Mouse (Mus musculus) kidney, adult 2 months (tissue): Measurements from ENCODE around the gene Kcna7.

Source experiments
- CTCF ChIP-seq: fragments of 200-500 bp; conservative IDR thresholded peaks from 2 replicates; pipeline ENCODE4 v1.5.1; 2011; ENCODE audit warnings: low read depth, mild to moderate bottlenecking, control low read depth, low read length, moderate library complexity, mixed read lengths; ENCODE audit not compliant: insufficient read depth, insufficient read length
- POLR2A ChIP-seq: fragments of 200-500 bp; IDR thresholded peaks from one replicate; pipeline ENCODE4 v1.6.1; 2011; ENCODE audit warnings: low read depth, low read length, control low read depth

DNA sequence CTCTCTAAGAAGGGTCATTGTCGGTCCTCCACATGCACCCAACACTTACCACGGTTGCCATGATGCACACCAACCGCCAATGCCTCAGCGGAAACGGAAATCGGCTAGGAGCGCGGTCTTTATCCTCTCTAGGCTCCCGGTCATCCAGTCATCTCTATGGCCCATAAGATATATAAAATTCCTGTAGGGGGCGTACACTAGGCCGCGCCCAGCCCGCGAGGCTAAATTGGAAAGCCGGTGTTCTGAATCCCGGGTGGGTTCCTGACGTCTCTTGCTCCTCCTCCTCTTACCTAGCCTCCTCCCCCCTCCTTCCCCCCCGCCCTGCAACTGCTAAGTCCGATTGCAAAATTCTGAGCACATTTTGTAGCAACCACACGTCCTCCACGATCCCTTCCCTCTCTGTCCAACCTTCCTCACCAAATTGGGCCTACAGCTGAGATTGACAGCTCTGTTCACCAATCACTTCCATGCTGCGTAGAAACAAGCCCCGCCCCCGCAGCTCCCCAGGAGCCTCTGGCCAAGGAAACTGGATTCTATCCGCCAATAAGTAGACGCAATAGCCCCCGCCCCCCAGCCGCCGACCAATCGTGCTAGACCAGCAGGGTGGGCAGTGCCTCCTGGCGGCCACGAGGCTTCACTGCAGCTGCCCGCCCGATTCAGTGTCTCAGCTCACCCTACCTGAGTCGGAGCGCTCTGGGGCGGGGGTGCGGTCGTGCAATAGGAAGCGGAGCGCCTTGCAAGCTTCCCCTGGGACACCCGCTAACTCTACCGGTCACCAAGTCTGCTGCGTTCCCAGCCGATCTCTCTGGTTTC lies 29.0 kb downstream of the Kcna7 start, which contains the start of gene Gys1:
- TF ChIP-seq CTCF, result peak; percentile 81
- TF ChIP-seq POLR2A, result peak; percentile 46
